Mouse (Mus musculus) thymus, adult 2 months (tissue): ENCODE measurements at regions not wholly inside any gene's neighbourhood (a gene's known extent, or its start where the extent isn't known, plus 50 kb on each side); places are given as distances from the start of the nearest gene placed in this dataset.

Experiments used
- CTCF ChIP-seq: fragments of 200-500 bp; IDR thresholded peaks from 2 replicates; pipeline ENCODE4 v1.5.1; 2012; ENCODE audit warnings: mild to moderate bottlenecking, control low read depth, low read length, moderate library complexity, borderline replicate concordance; ENCODE audit not compliant: control insufficient read depth, poor library complexity, insufficient read depth; ENCODE audit errors: extremely low read depth
- POLR2A ChIP-seq: fragments of 200-500 bp; IDR thresholded peaks from 2 replicates; pipeline ENCODE4 v1.6.1; 2012; ENCODE audit warnings: mild to moderate bottlenecking, low read length, control low read depth, moderate library complexity; ENCODE audit not compliant: control insufficient read depth, poor library complexity, insufficient read depth; ENCODE audit errors: extremely low read depth

GRCm38 (mm10) chr10:96358984-96359383 lies 222.6 kb downstream of the Gm5426 start:
- TF ChIP-seq CTCF (no peak), POLR2A (no peak)
